Mouse (Mus musculus) myocyte (in vitro differentiated cells): Measurements from ENCODE around the gene Kcne4.

ENCODE experiments used
- CEBPB ChIP-seq: IDR thresholded peaks from 2 replicates; pipeline ENCODE4 v1.6.1; 2011; ENCODE audit warnings: mild to moderate bottlenecking, moderate library complexity; ENCODE audit not compliant: poor library complexity, insufficient read depth, severe bottlenecking
- E2F4 ChIP-seq: IDR thresholded peaks from one replicate; pipeline ENCODE4 v1.6.1; 2011; ENCODE audit warnings: mild to moderate bottlenecking, control low read depth, moderate library complexity; ENCODE audit not compliant: insufficient read depth
- MAX ChIP-seq: IDR thresholded peaks from one replicate; pipeline ENCODE4 v1.6.1; 2011; ENCODE audit warnings: low read depth, mild to moderate bottlenecking, control low read depth
- MYOD1 ChIP-seq, 3 experiments: IDR thresholded peaks; one replicate each; pipeline ENCODE4 v1.6.1; 2011; ENCODE audit warnings: control low read depth in 2 of 3, low read depth in 2 of 3, mild to moderate bottlenecking in 2 of 3, moderate library complexity in 1 of 3; ENCODE audit not compliant: insufficient read length in 2 of 3, control insufficient read depth in 1 of 3
- MYOG ChIP-seq, 3 experiments: IDR thresholded peaks; one replicate each; pipeline ENCODE4 v1.6.1; 2011; ENCODE audit warnings: control low read depth in 2 of 3, low read depth in 2 of 3, mild to moderate bottlenecking in 2 of 3; ENCODE audit not compliant: insufficient read length in 2 of 3, control insufficient read depth in 1 of 3, insufficient read depth in 1 of 3
- POLR2A ChIP-seq: IDR thresholded peaks from one replicate; pipeline ENCODE4 v1.6.1; 2011; ENCODE audit warnings: low read depth, mild to moderate bottlenecking, control low read depth, moderate library complexity; ENCODE audit not compliant: insufficient read length
- POLR2AphosphoS2 ChIP-seq: IDR thresholded peaks from one replicate; pipeline ENCODE4 v1.6.1; 2011; ENCODE audit warnings: low read depth, control low read depth; ENCODE audit not compliant: insufficient read length
- REST ChIP-seq: IDR thresholded peaks from one replicate; pipeline ENCODE4 v1.6.1; 2011; ENCODE audit warnings: mild to moderate bottlenecking, control low read depth, moderate library complexity; ENCODE audit not compliant: insufficient read depth, insufficient read length
- SRF ChIP-seq: IDR thresholded peaks from one replicate; pipeline ENCODE4 v1.6.1; 2011; ENCODE audit warnings: low read depth; ENCODE audit not compliant: control insufficient read depth, insufficient read length
- TCF12 ChIP-seq: IDR thresholded peaks from one replicate; pipeline ENCODE4 v1.6.1; 2011; ENCODE audit warnings: mild to moderate bottlenecking, control low read depth; ENCODE audit not compliant: poor library complexity, insufficient read depth, severe bottlenecking
- USF1 ChIP-seq: IDR thresholded peaks from one replicate; pipeline ENCODE4 v1.6.1; 2011; ENCODE audit warnings: low read depth, mild to moderate bottlenecking, control low read depth, moderate library complexity

DNA sequence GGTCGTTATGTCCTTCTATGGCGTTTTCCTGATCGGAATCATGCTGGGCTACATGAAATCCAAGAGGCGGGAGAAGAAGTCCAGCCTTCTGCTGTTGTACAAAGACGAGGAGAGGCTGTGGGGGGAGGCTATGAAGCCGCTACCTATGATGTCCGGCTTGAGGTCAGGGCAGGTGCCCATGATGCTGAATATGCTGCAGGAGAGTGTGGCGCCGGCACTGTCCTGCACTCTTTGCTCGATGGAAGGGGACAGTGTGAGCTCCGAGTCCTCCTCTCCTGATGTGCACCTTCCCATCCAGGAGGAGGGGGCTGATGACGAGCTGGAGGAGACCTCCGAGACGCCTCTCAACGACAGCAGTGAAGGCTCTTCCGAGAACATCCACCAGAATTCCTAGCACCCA lies 1.2 kb downstream of the Kcne4 start:
- TF ChIP-seq POLR2A (no peak), POLR2AphosphoS2 (no peak), MYOD1 (IDR thresholded peaks at IDR 0.05; ENCODE audit: control insufficient read depth in 1 of 3, insufficient read length in 2 of 3, low read depth in 2 of 3) (no peak), CEBPB (no peak), MAX (no peak), USF1 (no peak), E2F4 (no peak), TCF12 (no peak), SRF (no peak), REST (no peak), MYOG (IDR thresholded peaks at IDR 0.05; ENCODE audit: control insufficient read depth in 1 of 3, insufficient read depth in 1 of 3, insufficient read length in 2 of 3, low read depth in 2 of 3) (no peak)
